Mouse (Mus musculus) retina, postnatal 7 days (tissue): ENCODE results near the gene Acot7.

Experiments used
- DNase-seq: peaks from one replicate; pipeline ENCODE4 v3.0.0-alpha.2; 2012; ENCODE audit warnings: low read depth, low spot score

Gene Acot7

GRCm38 (mm10) chr4:152151451-152151965 is 26.4 kb upstream of the Acot7 start:
- DNase-seq, result no peak

- DNase-seq, result peak; percentile 47
Measured at GRCm38 (mm10) chr4:152151966-152152544, 25.9 kb upstream of the Acot7 start, which contains the start of gene Espn. Espn (minus strand) TSS chr4:152152371.

GRCm38 (mm10) chr4:152153771-152154177 is 24.2 kb upstream of the Acot7 start:
- no peak for DNase-seq

GRCm38 (mm10) chr4:152155019-152155418 is 22.9 kb upstream of the Acot7 start:
- DNase-seq, result no peak

- no peak for DNase-seq
Measured at GRCm38 (mm10) chr4:152157779-152158584, 20.0 kb upstream of the Acot7 start.

GRCm38 (mm10) chr4:152158585-152159284 is 19.2 kb upstream of the Acot7 start, which contains the start of gene Hes2:
Hes2 (plus strand) TSS chr4:152158867.
- no peak for DNase-seq

- no peak for DNase-seq
Measured at GRCm38 (mm10) chr4:152159285-152159678, 18.7 kb upstream of the Acot7 start.

- no peak for DNase-seq
Measured at GRCm38 (mm10) chr4:152160748-152161147, 17.2 kb upstream of the Acot7 start.

GRCm38 (mm10) chr4:152161601-152162000 is 16.3 kb upstream of the Acot7 start:
- no peak for DNase-seq

- no peak for DNase-seq
Measured at GRCm38 (mm10) chr4:152162748-152163147, 15.2 kb upstream of the Acot7 start.

GRCm38 (mm10) chr4:152165036-152165931 is 12.7 kb upstream of the Acot7 start:
- peak; percentile 52 for DNase-seq

- no peak for DNase-seq
Measured at GRCm38 (mm10) chr4:152168052-152168451, 9.9 kb upstream of the Acot7 start.

- DNase-seq, result no peak
Measured at GRCm38 (mm10) chr4:152169103-152169502, 8.8 kb upstream of the Acot7 start.

- DNase-seq, result no peak
Measured at GRCm38 (mm10) chr4:152170286-152170685, 7.6 kb upstream of the Acot7 start.

GRCm38 (mm10) chr4:152171543-152171942 is 6.4 kb upstream of the Acot7 start:
- no peak for DNase-seq

GRCm38 (mm10) chr4:152173041-152173440 is 4.9 kb upstream of the Acot7 start:
- DNase-seq, result peak; percentile 80

- no peak for DNase-seq
Measured at GRCm38 (mm10) chr4:152173956-152174355, 4.0 kb upstream of the Acot7 start.

- DNase-seq, result no peak
Measured at GRCm38 (mm10) chr4:152176638-152177037, 1.3 kb upstream of the Acot7 start.

- no peak for DNase-seq
Measured at GRCm38 (mm10) chr4:152177174-152177536, 779 bp upstream of the Acot7 start.

- no peak for DNase-seq
Measured at GRCm38 (mm10) chr4:152178344-152178864, 470 bp downstream of the Acot7 start.
